Mouse (Mus musculus) T-helper 2 cell (primary cell): ENCODE measurements around the gene Ltb.

Experiments
- in situ Hi-C: fragments of 300-600 bp; cut with MboI, MseI; formaldehyde crosslinking; loops from one replicate; pipeline ENCODE4 v1.15.1; 2025; ENCODE audit warnings: high pct_unique_total_duplicates

The Ltb gene

DNA sequence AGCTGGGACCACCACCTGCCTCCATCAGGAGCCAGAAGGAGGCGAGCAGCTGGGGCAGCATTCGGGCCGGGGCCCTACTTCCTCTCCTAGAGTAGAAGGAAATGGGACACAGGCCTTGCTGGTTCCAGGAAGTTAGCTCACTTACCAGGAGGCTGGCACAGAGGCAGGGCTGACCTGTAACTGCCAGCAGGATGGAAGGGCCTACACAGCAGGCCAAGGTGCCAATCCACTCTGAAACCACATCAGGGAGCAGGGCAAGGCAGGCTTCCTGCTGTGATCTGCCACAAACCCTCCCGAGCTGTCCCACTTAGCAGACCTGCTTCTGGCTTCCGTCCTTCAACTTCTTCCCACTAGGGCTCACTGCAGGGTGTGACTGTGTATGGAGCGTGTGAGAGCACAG, 28.1 kb downstream of the Ltb start:
- in situ Hi-C loops, result loop anchor here (25.0 kb wide), 1 partner anchor 790 kb away; the partner anchor contains the start of gene H2-T24

DNA sequence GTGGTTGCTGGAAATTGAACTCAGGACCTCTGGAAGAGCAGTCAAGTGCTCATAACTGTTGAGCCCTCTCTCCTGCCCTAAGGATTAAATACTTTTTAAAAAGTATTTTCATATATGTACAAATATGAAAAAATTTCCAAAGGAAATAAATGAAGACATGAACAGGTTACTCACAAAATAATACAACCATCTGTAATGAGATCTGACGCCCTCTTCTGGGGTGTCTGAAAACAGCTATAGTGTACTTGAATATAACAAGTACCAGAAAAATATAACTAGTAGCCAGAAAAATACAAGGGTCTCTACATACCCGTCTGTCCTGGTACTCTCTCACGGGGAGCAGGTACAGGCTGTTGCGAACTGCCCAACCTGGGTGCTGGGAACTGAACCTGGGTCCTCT, 30.4 kb downstream of the Ltb start:
- in situ Hi-C loops, result loop anchor here (25.0 kb wide), 1 partner anchor 788 kb away; the partner anchor contains the start of gene H2-T24

DNA sequence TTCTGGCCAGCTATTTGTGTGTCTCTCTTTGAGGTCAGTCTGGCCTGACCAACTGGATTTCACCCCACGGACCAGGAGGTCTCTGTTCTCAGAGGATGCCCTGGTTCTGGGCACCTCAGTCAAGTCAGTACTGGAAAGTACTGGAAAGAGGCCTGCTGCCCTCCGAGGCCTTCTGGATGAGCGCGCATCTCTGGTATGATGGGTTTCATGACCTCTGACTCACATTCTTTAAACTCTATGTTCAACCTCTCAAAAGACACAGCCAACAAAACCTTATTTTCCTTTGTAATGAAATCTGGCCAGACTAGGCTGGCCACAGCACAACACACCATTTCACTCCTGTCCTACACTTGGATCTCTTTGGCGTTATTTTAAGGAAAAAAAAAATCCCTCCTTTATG, 31.2 kb downstream of the Ltb start:
- in situ Hi-C loops, result no loop called here

DNA sequence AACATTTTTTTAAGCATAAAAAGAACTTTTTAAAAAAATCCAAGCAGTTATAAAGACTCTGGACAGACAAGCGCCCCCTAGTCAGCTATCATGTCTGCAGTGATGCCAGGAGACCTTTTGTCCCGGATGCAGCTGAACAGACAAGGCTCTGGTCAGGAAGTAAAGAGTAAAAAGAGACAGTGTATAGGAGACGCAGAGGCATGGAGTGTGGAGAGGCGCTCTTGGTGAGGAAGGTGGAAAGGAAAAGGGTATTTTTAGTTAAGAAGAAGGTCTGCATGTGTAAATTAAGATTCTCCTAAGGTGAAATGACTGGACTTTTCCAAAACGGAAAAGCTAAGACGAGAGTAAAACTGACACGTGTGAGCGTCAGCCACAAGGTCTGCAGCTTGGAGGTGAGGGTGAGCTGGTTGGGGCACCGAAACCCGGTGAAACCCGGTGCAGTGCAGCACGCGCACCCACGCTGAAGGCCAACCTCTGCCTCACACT, 32.4 kb downstream of the Ltb start:
- in situ Hi-C loops, result no loop called here

DNA sequence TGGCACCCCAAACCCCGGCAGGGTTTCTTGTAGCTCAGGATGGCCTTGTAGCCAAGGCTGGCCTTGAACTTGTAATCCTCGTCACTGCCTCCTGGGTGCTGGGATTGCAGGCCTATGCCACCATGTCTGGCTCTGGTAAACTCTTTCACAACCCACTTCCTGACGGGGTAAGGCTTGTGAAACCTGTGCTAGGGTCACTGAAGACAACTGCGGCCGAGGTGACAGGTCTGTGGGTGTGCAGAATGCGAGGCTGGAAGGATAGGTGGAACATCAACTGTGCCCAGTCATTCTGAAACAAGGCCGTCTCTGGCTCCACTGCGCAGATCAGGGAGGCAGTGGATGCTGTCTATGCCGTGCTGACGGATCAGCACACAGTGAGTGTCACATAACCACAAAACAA, 36.8 kb downstream of the Ltb start:
- in situ Hi-C loops, result loop anchor here (5.0 kb wide), 2 partner anchors 34 to 59 kb away; no protein-coding TSS in a partner anchor

DNA sequence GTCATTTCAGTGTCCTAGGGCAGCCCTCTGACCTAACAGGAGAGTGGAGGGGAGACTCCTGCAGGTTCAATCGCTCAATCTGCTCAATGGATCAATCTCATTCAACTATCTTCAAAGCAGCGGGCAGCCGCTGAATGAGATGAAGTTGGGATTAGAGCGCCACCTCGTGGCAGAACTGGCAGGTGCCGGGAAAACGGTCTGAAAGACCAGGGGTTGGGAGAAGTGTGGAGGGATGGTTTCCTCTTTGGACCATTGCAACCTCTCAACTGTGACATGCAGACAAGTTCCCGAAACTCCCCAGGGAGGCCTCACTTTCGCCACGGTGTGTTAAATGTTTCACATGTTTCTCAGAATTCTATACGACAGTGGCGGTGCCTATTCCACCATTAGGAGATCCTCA, 37.8 kb downstream of the Ltb start:
- in situ Hi-C loops, result loop anchor here (5.0 kb wide), 2 partner anchors 35 to 60 kb away; no protein-coding TSS in a partner anchor

DNA sequence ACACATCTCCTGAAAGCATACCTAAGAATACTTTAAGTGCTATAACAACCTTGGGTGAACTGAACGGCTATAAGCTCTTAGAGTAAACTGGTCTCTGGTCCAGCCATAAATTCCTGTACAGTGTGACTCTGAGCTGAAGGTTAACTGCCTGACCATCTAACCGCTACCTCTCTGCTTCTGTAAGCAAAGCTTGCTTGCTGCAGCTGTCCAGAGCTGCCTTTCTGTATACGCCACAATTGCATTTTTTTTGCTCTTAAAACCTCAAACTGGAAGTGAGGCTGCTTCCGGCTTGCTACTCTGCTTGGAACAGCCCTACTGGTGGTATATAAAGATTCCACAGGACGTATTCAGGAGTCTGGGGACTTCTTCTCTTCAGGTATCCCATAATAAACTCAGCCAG, 38.4 kb downstream of the Ltb start:
- in situ Hi-C loops, result loop anchor here (5.0 kb wide), 2 partner anchors 35 to 60 kb away; no protein-coding TSS in a partner anchor

DNA sequence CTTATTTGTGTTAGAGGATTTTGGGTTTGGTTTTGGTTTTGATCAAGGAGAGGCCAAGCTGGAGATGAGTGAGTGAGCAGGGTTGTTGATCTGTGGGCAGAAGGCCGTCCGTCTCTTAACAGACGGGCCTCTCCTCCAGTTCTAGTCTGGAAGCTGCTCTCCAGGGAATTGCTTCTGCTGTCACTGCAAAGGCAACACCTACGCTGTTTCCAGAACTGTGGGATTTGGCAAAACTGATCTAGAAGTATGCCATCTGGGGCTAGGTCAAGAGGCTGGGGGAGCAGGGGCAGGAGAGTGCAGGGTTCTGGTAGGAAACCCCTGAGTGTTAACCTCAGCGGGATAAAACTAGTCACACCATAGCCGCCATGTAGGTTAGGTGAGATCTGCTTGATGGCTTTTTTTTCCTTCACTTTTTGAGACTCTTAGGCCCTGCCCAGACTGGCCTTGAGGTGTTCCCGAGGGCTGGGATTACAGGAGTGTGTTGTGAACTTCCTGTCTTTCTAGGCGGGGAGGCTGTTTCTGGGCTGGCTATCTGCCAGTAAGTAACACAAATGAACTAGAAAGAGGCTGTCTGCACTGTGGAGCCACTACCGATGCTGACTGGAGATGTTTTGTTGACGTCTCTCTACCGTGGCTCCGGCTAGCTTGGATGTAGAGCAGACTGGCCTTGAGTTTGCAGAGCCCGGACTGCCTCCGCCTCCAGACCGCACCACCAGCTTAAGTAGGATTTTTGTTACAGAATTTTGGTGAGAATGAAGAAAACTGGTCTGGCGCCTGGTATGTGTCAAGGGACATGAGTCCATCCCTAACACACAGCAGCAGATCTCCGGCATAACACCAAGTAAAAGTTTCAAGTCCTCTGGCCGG, 39.1 kb downstream of the Ltb start, which contains the start of gene Atp6v1g2:
Gene Atp6v1g2, plus strand, starts transcription at position 547 of the 867 bp plus-strand sequence.
- in situ Hi-C loops, result loop anchor here (5.0 kb wide), 2 partner anchors 36 to 61 kb away; no protein-coding TSS in a partner anchor

DNA sequence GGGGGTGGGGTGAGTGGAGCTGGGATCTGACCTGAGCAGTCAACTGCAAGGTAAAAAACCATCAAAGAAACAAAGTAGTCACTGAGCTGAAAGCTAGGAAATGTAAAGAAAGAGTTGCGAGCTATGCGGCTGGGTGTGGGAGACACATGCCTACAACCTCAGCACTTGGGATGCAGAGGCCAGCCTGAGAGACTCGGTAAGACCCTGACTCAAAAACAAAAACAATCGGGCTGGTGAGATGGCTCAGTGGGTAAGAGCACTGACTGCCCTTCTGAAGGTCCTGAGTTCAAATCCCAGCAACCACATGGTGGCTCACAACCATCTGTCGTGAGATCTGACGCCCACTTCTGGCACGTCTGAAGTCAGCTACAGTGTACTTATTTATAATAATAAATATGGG, 39.9 kb downstream of the Ltb start:
- in situ Hi-C loops, result loop anchor here (5.0 kb wide), 2 partner anchors 37 to 62 kb away; no protein-coding TSS in a partner anchor

DNA sequence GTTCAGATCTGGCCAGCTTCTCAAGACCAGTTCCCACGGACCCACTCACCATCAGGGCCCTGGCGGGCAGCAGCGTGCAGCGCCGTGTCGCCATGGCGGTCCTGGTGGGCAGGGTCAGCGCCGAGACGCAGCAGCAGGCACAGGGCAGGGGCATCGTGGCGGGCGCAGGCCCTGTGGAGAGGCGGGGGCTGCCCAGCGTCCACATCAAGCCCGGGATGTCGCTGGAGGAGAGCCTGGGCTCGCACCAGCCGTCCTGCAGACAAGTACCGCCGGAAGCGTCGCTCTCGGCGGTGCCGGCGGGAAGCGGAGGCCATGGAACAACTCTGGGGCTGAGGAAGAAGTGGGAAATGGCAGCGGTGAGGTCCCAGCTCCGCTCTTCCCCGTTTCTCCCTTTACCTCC, 40.7 kb downstream of the Ltb start:
- in situ Hi-C loops, result loop anchor here (5.0 kb wide), 2 partner anchors 38 to 63 kb away; no protein-coding TSS in a partner anchor

DNA sequence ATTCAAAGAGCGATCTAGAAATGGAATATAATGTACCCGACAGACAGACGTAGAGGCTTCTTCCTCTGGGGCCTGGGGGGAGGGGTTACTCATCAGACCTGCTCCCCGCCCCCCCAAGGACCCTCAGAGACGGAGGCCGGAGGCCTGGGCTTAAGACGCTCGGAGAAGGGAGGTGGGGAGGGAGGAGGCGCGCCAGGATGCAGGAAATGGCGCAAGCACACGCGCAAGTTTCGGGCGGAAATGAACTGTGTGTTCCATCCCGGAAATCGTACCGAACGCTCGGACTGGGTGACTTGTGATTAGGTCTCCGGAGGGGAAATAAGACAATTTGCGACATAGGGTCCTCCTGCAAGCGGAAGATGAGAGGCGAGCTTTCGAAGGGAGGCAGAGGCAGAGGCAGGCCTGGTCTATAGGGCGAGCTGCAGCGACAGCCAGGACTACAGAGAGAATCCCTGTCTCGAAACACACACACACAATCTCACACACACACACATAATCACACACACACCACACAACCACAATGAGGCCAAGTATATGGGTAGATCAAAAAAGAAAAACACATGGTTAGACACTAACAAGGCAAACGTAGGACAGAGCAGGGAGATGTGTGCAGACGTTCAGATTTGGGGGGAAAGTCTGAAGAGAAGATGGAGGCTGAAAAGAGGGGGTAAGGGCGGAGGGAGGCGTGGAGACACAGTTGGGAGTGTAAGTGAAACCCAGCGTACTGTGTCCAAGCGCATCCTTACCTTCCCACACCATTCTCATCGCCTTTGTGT, 41.6 kb downstream of the Ltb start, which contains the start of gene Nfkbil1:
Gene Nfkbil1, minus strand, starts transcription at position 179 of the 776 bp plus-strand sequence.
- in situ Hi-C loops, result no loop called here

DNA sequence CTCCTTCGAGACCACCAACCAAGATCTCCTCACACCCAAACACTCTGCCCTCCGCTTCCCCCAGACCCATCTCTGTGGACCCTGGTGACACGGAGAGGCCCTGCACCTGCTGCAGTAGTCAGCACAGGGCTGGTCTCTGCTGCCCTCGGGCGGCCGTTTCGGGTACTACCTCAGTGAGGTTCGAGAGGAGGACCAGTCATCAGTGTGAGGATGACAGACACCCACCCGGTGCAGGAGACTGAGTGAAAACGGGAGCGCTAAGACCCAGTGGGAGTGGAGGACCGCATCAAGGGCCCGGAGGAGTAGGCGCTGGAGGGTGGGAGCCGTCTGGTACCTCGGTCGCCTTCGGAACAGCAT, 42.1 kb downstream of the Ltb start:
- in situ Hi-C loops, result no loop called here

DNA sequence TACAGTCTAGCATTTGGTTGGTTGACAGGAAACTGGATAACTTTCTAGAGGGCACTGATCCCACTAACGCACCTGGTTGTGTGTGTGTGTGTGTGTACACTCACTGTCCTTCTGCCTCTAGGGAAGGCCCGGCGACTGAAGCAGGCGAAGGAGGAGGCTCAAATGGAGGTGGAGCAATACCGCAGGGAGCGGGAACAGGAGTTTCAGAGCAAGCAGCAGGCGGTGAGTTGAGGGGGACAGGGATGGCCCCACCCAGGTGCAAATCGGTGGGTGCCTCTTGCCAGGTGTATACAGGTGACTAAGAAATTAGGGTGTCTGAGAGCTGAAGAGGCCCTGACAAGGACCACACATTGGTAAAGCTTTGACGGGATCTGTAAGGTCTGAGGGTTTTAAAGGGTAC, 42.8 kb downstream of the Ltb start:
- in situ Hi-C loops, result no loop called here

DNA sequence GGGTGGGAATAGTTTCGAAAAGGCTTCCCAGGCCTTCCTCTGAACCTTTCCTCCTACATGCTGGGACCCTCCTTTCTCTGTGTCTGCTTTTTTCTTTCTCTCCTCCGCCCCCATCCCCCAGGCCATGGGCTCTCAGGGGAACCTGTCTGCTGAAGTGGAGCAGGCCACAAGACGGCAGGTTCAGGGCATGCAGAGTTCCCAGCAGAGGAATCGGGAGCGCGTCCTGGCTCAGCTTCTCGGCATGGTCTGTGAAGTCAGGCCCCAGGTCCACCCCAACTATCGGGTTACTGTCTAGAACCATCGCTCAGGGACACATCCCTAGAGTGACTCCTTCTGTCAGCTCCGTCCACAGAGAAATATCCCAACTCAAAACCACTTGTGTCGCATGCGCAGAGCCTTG, 43.3 kb downstream of the Ltb start:
- in situ Hi-C loops, result no loop called here

DNA sequence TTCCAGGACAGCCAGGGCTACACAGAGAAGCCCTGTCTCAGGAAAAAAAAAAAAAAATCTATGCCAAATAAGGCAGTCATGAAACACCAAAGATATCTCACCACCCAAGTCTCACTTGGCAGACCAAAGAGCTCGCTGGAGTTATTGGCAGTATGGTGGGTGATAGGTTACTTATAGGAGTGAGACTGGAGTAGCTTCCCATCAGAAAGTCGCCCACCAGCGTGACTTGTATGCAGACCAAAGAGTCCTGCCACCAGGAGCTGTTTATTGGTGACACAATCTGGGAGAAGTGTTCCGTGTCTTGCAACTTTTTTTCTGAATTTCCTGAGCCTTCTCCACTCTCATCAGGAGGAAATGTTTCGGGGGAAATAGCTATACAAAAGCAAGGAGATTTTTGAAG, 45.5 kb downstream of the Ltb start:
- in situ Hi-C loops, result no loop called here

DNA sequence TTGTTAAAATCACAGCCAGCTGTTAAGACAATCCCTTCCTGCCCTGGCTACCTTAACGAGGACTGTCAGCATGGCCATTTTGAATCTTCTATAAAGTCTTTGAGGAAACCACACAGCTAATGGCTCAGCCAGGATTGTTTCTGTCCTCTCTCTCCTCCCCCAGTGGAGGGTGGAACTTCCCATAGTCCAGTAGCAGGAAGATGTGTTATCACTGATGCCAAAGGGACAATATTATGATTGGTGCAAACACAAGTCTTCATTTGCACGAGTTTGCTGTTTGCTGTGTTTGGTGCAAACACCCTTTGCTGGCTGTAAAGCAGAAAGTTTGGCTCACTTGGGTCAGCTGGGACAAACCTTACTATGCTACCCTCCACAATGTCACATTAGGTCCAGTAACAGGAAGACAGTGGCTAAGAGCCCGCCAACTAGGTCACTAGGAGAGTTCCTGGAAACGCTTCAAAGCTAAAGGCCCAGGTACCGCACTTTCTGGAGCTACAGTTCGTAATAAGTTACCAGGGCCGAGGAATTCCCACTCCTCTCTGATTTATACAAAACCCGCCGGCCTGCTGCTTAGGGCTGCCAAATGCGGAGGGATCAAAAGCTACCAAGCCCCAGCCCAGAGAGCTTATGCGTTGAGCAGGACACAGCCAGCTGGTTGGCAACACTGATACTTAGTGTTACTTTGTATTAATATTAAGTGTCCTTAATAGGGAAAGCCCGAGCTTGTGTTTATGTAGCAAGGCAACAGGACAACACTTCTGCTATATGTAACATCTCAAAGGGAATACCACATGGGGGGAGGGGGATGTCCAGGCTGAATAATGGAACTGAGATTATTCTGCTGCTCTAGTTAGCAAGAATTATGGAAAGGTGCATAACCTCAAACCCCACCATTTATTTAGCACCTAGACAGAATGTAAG, 46.4 kb downstream of the Ltb start:
- in situ Hi-C loops, result no loop called here

DNA sequence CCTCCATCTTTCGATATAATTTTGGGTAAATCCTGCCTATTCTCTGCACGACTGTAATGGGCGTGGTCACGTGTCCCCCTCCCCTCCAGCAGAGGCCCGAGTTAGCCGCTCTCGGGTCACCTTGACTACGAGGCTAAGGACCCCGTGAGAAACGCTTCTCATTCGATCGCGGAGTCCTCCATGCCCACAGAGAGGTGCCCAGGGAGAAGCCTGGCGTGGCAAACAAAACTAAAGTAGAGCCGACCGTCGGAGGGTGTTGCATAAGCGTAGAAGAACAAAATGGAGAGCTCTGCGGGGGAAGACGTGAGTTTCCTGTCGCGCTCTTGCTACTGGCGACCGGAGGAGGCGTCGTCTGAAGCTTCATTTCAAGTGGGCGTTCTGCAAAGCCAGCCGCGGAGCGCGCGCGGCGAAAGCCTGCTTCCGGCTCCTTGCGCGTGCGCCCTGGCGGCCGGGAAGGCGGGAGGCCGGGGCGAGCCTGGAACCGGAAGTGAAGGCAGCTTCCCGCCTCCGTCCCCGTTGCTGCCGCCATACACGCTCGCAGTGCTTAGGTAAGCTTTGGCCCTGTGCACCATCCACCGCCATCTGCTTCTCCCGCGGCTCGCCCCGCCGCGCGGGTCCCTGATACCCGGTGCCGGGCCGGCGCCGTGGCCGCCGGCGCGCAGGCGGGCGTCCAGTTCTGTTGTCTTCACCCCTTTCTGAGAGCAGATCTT, 47.2 kb downstream of the Ltb start, which contains the start of gene Ddx39b:
Gene Ddx39b, plus strand, starts transcription at position 442 of the 710 bp plus-strand sequence.
- in situ Hi-C loops, result no loop called here

DNA sequence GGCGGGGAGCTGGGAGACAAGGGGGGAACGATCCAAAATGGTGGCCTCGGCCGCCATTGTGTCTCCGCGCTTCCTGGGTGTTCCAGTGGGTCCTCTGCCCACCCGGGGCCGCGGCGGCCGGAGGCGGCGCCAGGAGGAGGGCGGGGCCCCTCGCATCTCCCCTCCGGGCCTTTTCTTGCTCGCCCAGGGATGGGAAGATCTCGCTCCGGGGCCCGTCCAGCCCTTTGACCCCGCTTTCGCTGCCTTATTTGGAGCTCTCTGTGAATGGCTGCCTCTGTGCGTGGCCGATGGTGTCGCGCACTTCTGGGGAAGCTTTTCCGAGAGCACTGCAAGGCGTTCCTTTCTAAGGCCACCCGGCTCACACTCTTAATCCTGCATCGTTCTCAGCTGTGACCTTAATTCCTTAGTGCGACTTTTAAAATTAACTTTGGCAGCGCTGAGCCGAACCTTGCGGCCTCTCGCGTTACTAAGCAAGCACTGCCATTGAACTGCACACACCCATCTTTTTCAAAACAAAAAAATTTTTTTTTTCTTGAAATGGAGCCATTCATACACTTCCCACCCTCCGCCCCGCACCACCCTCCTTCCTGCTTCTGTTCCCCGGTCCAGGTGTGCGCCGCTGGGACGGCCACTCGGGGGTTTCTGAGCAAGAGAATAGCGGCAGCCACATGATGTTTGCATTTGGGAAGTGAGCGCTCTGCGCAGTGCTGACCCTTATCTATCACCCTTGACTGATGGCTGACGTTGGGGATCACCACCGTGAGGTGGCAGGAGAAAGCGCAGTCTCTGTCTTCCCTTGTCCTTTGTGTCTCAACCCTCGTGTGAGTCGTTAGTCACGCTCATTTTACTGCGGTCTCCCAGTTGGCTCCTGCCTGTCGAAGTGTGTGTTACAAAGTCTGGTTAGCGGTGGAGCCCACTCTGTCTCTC, 48.0 kb downstream of the Ltb start:
- in situ Hi-C loops, result no loop called here

DNA sequence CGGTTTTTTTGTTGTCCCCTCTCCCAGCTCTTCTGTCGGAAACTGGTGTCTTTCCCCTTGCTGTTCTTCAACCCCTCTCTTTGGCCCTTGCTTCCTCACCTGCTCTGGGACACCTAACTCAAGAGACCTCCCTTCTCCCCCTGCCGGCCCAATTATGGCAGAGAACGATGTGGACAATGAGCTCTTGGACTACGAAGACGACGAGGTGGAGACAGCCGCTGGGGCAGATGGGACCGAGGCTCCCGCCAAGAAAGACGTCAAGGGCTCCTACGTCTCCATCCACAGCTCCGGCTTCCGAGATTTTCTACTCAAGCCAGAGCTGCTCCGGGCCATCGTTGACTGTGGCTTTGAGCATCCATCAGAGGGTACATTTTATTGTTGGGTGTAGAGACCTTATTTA, 48.8 kb downstream of the Ltb start:
- in situ Hi-C loops, result no loop called here
